Mouse (Mus musculus): ENCODE data around the gene Tox3.

Tox3 gene

GRCm38 (mm10) chr8:90243957-90244356, 104.2 kb downstream of the Tox3 start:
- DNase-seq (ENCODE audit: low spot score in 2 of 2), result no peak

DNA sequence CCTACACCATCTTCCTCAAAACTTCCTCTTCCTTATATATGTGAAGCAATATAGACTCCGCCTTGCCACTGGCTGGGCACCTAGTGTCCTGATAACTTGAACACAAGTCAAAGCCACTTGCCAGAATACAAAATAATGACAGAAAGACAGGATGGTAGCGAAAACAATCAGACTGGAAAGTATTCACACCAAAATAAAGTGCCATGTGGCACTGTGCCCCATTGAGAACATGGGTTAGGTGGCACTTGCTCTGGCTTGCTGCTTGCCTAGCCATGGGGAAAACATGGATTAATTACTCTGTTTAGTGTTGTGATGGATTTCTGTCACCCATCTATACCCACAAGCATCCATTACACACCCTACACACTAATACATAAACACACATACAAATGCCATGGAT, 105.8 kb downstream of the Tox3 start:
- DNase-seq (ENCODE audit: low spot score in 2 of 2), result no peak

GRCm38 (mm10) chr8:90241461-90241860, 106.7 kb downstream of the Tox3 start:
- DNase-seq (ENCODE audit: low spot score in 2 of 2), result no peak

- no peak for DNase-seq (ENCODE audit: low spot score in 2 of 2)
These were observed 115.6 kb downstream of the Tox3 start for GRCm38 (mm10) chr8:90232501-90232900.

- no peak for DNase-seq (ENCODE audit: low spot score in 2 of 2)
These were observed 124.0 kb downstream of the Tox3 start for GRCm38 (mm10) chr8:90224172-90224571.

GRCm38 (mm10) chr8:90209105-90210037, 138.8 kb downstream of the Tox3 start:
- no peak for DNase-seq (ENCODE audit: low spot score in 2 of 2)

Measured in cerebellum, postnatal 4 days (tissue).